Mouse (Mus musculus): ENCODE data around the gene Dnase2b.

GRCm38 (mm10) chr3:146583478-146583877, 31.9 kb downstream of the Dnase2b start:
- TF ChIP-seq EP300 (IDR thresholded peaks at IDR 0.05; ENCODE audit: low read depth) (no peak), CTCF (IDR thresholded peaks at IDR 0.05; ENCODE audit: low read depth) (no peak)
